Mouse (Mus musculus) liver, embryonic 16.5 days (tissue): ENCODE results near the gene Traf7. TPM values are rescaled to one million over a fixed set of nuclear protein-coding genes. Genes with fewer than 3 reads are reported as not detected.

Experiments used
- polyA plus RNA-seq: library from polyadenylated mRNA; unstranded; fragments of >200 nt; fragmentation: Nextera tagmentation; extraction: Ambion mirVana; gene quantifications from 2 replicates; pipeline ENCODE4 v1.2.1, GENCODE M21; 2015

Gene Traf7
- polyA plus RNA-seq, 1 experiment from 2014 or later, result 29.6 TPM

Other genes with a start within 250 kb of the Traf7 start
- not detected in 2 replicates for gene Abca17, start 176.9 kb downstream of the Traf7 start, polyA plus RNA-seq
- 13.4 and 15.0 TPM in 2 replicates for gene Abca3, start 176.0 kb downstream of the Traf7 start, polyA plus RNA-seq
- 96.9 and 101 TPM in 2 replicates for gene Rnps1, start 113.4 kb downstream of the Traf7 start, polyA plus RNA-seq
- 94.0 and 95.5 TPM in 2 replicates for gene Eci1, start 101.3 kb downstream of the Traf7 start, polyA plus RNA-seq
- gene Dnase1l2, start 84.8 kb downstream of the Traf7 start, polyA plus RNA-seq, result 0.49 and 0.67 TPM in 2 replicates
- gene E4f1, start 57.6 kb downstream of the Traf7 start, polyA plus RNA-seq, result 11.4 and 12.3 TPM in 2 replicates
- gene Pgp, start 57.5 kb downstream of the Traf7 start, polyA plus RNA-seq, result 48.2 and 49.0 TPM in 2 replicates
- gene Bricd5, start 54.1 kb downstream of the Traf7 start, polyA plus RNA-seq, result not detected in 2 replicates
- 11.8 and 11.9 TPM in 2 replicates for gene Mlst8, start 48.9 kb downstream of the Traf7 start, polyA plus RNA-seq
- 0.08 and 0.13 TPM in 2 replicates for gene Caskin1, start 39.3 kb downstream of the Traf7 start, polyA plus RNA-seq
- gene Rab26, start 6.3 kb upstream of the Traf7 start, polyA plus RNA-seq, result 0.46 and 0.87 TPM in 2 replicates
- 2.7 and 4.0 TPM in 2 replicates for gene Pkd1, start 21.9 kb upstream of the Traf7 start, polyA plus RNA-seq
- gene Tsc2, start 104.7 kb upstream of the Traf7 start, polyA plus RNA-seq, result 20.6 and 23.7 TPM in 2 replicates
- gene Nthl1, start 104.7 kb upstream of the Traf7 start, polyA plus RNA-seq, result 5.9 and 6.7 TPM in 2 replicates
- gene Slc9a3r2, start 122.4 kb upstream of the Traf7 start, polyA plus RNA-seq, result 9.8 and 11.8 TPM in 2 replicates
- 0.15 and 0.38 TPM in 2 replicates for gene Npw, start 130.5 kb upstream of the Traf7 start, polyA plus RNA-seq
- 6.3 and 8.7 TPM in 2 replicates for gene Zfp598, start 141.7 kb upstream of the Traf7 start, polyA plus RNA-seq
- 0.05 and 0.21 TPM in 2 replicates for gene Syngr3, start 162.0 kb upstream of the Traf7 start, polyA plus RNA-seq
- gene Gfer, start 168.2 kb upstream of the Traf7 start, polyA plus RNA-seq, result 23.7 and 23.9 TPM in 2 replicates
- gene Noxo1, start 168.3 kb upstream of the Traf7 start, polyA plus RNA-seq, result 0.37 and 0.42 TPM in 2 replicates
- 29.3 and 29.5 TPM in 2 replicates for gene Tbl3, start 179.7 kb upstream of the Traf7 start, polyA plus RNA-seq
- 0.07 TPM in 1 of 2 replicates, not detected in the other for gene Rnf151, start 190.1 kb upstream of the Traf7 start, polyA plus RNA-seq
- 868 and 907 TPM in 2 replicates for gene Rps2, start 190.2 kb upstream of the Traf7 start, polyA plus RNA-seq
- gene Ndufb10, start 196.5 kb upstream of the Traf7 start, polyA plus RNA-seq, result 168 and 174 TPM in 2 replicates
- gene Rpl3l, start 199.9 kb upstream of the Traf7 start, polyA plus RNA-seq, result 0.34 TPM in 1 of 2 replicates, not detected in the other
- gene Msrb1, start 208.7 kb upstream of the Traf7 start, polyA plus RNA-seq, result 30.0 and 33.9 TPM in 2 replicates
- gene Hs3st6, start 225.1 kb upstream of the Traf7 start, polyA plus RNA-seq, result 0.24 TPM in 1 of 2 replicates, not detected in the other